Mouse (Mus musculus): ENCODE measurements around the gene Nebl.

Nebl gene

GRCm38 (mm10) chr2:17705426-17705825 lies 25.8 kb downstream of the Nebl start:
- peak in 1 of 2 experiments; percentile 14 for DNase-seq

GRCm38 (mm10) chr2:17703170-17703512 lies 28.1 kb downstream of the Nebl start:
- DNase-seq: no peak

GRCm38 (mm10) chr2:17702481-17703169 lies 28.6 kb downstream of the Nebl start:
- no peak for DNase-seq

- DNase-seq: no peak
These were observed 32.8 kb downstream of the Nebl start for GRCm38 (mm10) chr2:17698161-17699087.

- DNase-seq: no peak
These were observed 38.3 kb downstream of the Nebl start for GRCm38 (mm10) chr2:17692926-17693325.

GRCm38 (mm10) chr2:17690264-17690663 lies 41.0 kb downstream of the Nebl start:
- DNase-seq: no peak

GRCm38 (mm10) chr2:17687141-17687540 lies 44.1 kb downstream of the Nebl start:
- DNase-seq: no peak

- no peak for DNase-seq
These were observed 47.8 kb downstream of the Nebl start for GRCm38 (mm10) chr2:17683326-17684040.

GRCm38 (mm10) chr2:17672156-17672555 lies 59.1 kb downstream of the Nebl start:
- DNase-seq: no peak

- no peak for DNase-seq
These were observed 59.7 kb downstream of the Nebl start for GRCm38 (mm10) chr2:17671566-17671965.

GRCm38 (mm10) chr2:17669953-17670352 lies 61.3 kb downstream of the Nebl start:
- DNase-seq: no peak

GRCm38 (mm10) chr2:17669000-17669399 lies 62.3 kb downstream of the Nebl start:
- DNase-seq: no peak

GRCm38 (mm10) chr2:17658176-17658575 lies 73.1 kb downstream of the Nebl start:
- no peak for DNase-seq

GRCm38 (mm10) chr2:17650147-17650834 lies 81.0 kb downstream of the Nebl start:
- DNase-seq: peak in 1 of 2 experiments; percentile 36

- no peak for DNase-seq
These were observed 81.5 kb downstream of the Nebl start for GRCm38 (mm10) chr2:17649728-17650127.

GRCm38 (mm10) chr2:17644282-17645262 lies 86.7 kb downstream of the Nebl start:
- peak; percentile 43 to 75 for DNase-seq

GRCm38 (mm10) chr2:17643869-17644268 lies 87.4 kb downstream of the Nebl start:
- no peak for DNase-seq

GRCm38 (mm10) chr2:17642770-17643169 lies 88.5 kb downstream of the Nebl start:
- no peak for DNase-seq

- DNase-seq: no peak
These were observed 90.4 kb downstream of the Nebl start for GRCm38 (mm10) chr2:17640861-17641260.

GRCm38 (mm10) chr2:17638631-17639030 lies 92.6 kb downstream of the Nebl start:
- no peak for DNase-seq

- peak; percentile 11 to 40 for DNase-seq
These were observed 107.3 kb downstream of the Nebl start for GRCm38 (mm10) chr2:17623931-17624330.
